Mouse (Mus musculus) fibroblast of lung, adult 2 months (primary cell): ENCODE measurements around the gene Fzr1.

Source experiments
- DNase-seq: peaks from one replicate; pipeline ENCODE4 v3.0.0-alpha.2; 2011; ENCODE audit warnings: low read depth

Fzr1 gene

DNA sequence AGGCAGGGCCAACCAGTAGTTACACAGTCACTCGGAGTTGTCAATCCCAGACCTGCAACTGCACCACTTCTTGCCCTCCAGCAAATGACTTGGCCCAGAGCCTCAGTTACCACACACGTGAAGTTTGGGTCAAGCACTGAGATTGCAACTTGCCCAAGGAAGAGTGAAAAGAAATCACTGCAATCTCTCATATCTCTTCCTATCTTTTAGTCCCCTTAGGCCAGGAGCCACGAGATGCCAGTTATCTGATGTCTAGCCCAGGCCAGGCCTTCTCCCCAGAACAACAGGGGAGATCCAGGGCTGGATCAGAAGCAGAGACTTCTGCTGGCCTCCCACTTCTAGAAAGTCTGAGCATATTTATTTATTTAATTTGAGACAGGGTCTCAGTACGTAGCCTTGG is 22.8 kb downstream of the Fzr1 start:
- DNase-seq = no peak

DNA sequence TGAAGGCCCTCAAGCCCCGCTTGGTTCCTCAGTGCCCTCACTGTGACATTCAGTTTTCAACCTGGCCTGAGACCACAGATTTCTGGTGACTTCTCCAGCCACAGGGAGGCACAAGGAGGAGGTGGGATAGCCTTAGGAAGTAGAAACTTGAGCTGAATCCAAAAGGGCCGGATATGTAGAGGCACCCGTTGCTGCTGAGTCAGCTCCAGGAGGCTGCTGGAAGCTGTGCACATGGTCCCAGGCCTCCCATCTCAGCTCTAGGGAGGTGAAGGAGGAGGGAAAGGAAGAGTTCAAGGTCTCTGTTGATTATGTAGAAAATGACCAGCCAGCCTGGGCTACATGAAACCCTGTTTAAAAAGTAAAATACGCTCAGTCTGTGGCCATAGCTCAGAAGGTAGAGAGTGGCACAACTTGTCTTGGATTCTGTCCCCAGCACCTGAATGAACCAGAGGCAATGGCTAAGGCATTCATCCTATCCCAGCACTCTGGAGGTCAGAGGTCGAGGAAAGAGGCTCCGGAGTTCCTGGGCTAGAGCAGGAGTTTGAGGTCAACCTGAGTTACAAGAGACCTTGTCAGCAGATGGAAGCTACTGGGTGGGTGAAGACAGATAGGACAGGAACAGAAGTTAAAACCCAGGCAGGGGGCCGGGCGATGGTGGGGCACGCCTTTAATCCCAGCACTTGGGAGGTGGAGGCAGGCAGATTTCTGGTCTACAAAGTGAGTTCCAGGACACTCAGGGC is 23.4 kb downstream of the Fzr1 start:
- no peak for DNase-seq

DNA sequence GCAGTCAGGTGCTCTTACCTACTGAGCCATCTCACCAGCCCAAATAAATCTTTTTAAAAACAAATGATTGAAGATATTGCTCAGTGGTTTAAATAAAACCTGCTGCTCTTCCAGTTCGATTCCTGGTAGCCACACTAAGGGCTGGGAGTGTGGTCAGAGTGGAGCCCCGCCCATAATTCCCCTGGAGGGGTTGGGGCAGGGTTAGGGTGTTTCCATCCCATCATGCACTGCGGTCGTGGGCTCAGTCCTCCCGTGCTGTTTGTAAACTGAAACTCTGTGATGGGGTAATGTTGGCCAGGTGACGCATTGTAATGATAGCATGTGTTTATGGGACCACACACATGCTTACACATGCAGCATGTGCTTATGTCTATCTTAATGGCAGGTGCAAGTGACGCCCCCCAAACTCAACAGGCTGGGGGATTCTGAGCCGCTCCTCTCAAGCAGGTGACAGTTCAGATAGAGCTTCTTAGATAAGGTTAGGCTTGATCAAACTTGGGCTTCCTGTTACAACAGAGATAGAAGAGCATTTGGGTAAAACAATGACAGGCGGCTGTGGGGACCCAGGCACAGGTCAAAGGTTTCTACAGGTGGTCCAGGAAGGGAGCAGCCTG is 26.5 kb downstream of the Fzr1 start:
- no peak for DNase-seq

DNA sequence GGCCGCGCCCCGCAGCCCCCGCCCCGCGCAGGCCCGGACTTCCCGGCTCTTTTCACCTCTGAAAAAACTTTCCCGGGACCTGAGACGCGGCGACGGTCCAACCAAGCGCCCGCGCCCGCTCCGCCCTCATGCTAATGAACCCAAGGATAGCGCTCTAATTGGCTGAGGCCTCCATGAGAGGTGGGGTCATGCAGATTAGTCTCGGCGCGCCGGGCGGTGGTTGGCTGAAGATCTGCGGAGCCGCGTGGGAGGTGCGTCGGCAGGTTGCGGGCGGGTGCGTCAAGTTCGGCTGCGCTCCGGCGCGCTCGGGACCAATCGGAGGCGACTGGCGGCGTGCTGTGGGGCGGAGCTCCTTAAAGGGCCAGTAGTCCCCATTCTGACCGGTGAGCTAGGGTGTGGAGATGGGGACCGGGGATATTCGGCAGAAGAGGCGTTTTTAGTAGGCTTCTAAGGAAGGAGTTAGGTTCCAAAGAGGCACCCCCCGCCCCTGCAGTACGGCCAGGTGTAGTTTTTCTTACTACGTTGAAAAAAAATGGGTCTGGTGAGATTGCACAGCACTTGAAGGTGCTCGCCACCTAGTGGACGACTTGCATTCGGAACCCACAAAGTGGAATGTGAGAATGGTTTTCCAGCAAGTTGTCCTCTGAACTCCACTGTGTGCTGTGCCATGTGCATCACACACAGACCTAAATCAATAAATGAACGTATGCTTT is 27.8 kb downstream of the Fzr1 start, which contains the start of gene Hmg20b:
Gene Hmg20b (minus strand): TSS at position 130 of the 713 bp plus-strand sequence.
- peak; percentile 98 for DNase-seq

DNA sequence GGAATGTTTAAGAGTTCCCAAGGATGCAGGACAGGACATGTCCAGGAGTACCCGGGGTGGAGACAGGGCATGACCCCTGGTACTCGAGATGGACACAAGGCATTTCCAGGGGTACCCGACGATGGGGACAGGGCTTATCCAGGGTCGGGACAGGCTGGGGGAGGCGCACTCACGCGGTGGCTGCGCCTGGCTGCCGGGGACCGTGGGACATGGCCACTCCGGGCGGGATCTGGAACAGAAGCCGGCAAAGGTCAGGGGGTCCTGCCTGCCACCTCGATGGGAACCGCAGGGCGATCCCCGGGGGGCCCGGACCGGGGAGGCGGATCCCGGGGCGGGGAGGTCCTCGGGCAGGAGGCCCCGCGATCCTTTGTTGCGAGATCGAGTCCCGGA is 28.4 kb downstream of the Fzr1 start:
- no peak for DNase-seq

DNA sequence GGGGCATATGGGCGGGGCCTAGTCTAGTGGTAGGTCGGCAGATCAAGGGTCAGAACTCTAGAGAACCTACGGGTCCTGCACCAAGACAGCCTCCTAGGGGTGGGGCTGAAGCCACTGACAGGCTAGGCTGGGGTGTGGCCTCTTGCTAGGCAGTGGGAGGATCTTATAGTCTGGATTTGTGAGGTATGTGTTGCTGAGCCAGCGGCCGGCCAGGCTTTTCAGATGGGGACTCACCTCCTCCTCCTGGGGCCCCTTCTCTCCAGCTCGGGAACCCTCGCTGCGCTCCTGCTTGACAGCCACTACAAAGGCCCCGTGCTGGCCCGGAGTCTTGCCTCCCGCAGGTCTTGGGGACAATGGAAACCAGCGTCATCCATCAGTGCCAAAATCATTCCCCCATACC is 29.2 kb downstream of the Fzr1 start:
- no peak for DNase-seq

DNA sequence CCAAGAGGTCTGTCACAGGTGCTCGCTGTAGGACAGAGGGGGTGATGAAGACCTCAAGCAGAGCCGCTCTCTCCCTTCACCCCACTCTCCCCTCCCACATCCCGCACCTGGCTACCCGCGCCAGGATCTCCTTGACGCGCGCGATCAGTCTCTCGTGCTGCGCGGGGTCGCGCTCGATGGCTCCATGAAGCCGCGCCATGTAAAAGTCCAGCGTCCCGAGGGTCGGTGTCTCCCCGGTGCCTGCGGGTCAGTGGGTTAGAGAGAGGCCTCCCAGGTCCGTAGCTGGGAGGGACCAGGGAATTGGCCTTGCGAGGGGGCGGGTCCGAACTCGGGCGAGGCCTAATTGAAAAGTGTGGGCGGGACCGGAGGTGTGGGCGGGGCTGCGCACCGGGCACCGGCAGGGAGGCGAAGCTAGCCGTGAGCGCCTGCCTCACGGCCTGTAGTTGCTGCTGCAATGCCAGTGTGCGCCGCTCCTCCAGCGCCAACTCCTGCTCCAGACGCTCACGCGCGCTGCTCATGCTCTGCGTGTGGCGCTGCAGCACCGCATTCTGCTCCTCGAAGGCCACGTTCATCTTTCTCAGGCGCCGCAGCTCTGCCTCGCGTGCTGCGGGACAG is 31.8 kb downstream of the Fzr1 start:
- DNase-seq = no peak

DNA sequence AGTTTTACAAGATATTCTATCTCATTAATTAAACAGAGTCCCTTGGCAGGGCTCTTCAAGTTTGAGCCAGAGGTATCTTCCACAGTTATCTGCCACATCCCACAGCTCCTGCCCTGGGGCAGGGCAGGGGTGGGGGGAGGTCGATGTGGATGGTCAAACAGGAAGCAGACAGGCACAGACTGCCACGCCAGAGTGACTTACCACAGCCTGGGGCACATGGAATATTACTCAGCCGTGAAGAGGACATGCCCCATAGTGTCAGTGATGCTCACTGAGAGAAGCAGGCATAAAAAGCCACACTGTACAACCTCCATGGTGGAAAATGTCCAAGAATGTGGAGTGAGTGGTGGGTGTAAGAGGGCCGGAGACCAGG is 33.2 kb downstream of the Fzr1 start:
- DNase-seq = no peak

DNA sequence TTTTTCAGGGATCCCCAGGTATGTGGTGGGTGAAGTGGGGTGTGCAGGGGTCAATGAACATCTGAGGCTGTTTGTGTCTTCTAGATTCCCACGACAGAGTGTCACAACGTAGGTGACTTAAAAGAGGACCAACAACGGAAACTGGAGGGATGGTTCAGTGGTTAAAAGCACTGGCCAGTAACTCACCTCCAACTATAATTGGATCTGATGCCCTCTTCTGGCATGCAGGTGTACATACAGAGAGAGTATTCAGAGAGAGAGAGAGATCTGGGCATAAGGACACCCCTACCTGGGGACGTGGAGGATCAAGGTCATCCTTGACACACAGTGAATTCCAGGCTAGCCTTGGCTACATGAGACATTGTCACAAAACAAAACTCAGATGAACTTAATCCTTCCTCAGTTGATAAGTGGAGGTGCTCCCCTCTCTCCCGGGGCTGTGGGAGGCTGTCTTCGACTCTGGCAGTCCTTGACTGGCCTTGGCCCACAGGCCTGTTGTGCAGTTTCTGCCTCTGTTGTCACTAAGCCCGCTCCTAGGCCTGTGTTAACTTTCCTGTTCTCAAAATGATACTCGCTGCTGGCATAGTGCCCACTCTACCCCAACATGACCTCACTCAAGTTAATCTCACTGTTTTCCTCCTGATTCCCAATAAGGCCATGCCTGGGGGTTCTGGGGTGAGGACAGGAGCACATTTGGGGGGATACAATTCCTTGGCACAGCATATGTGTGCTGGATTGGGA is 33.7 kb downstream of the Fzr1 start:
- no peak for DNase-seq

DNA sequence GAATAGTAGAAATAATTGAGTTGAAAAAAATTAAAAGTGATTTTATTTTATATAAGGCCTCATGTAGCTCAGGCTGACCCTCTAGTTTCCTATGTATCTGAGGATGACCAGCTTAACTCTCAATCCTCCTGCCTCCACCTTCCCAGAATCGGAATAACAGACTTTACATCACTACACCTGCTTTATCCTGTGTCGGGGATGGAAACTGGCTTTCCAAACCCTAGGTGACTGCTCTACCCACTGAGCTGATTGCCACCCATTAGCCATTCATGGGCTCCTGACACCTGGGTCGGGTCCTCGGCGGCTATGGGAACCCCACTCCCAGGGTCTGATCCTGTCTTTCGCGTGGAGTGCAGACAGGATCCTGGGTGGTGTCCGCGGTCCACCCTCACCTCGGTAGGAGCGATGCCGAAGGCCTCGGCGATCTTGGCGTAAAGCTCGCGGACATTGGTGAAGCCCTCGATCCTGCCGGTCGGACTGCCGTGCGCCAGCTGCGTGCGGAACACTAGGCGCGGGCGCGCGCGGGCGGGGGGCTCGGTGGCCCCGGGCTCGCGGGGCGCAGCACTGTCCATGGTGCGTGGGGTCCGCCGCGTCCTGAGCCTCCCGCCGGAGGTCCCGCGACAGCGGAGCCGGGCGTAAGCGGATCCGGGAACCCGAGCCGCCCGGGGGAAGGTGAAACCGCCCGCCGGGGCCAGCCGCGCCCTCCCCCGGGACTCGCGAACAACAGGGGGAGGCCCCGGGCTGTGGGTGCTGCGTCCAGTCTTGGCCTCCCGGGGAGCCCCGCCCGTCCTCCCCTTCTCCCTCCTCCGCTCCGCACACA is 35.4 kb downstream of the Fzr1 start, which contains the start of gene Gipc3:
Gene Gipc3 (minus strand): TSS at position 581 of the 820 bp plus-strand sequence.
- DNase-seq = no peak

DNA sequence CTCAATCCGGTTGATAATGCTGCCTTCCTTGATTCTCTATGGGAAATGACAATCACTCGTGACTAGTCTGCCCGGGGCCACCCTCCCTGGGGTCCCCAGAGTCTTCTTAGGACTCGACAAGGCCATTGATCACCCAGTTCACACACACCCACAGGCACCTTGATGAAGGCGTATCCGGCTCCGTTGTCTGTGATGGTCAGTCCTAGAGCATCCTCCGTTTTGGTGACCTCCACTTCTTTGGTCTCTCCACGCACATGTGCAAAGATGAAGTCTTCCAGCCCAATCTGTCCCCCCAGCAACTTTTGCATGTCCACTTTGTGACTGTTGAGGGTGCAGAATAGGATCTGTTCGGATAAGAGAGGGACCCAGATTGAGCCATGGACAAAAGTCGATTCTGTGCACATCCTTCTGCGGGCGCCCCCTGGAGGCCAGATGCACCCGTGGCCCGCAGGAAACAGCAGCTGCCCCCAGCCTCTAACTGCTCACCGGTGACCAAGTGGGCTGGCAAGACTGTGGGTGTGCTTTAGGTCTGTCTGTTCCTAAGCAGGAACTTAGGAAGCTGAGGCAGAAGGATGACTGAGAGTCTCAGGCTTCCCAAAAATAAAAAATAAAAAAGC is 36.9 kb downstream of the Fzr1 start:
- DNase-seq = no peak

DNA sequence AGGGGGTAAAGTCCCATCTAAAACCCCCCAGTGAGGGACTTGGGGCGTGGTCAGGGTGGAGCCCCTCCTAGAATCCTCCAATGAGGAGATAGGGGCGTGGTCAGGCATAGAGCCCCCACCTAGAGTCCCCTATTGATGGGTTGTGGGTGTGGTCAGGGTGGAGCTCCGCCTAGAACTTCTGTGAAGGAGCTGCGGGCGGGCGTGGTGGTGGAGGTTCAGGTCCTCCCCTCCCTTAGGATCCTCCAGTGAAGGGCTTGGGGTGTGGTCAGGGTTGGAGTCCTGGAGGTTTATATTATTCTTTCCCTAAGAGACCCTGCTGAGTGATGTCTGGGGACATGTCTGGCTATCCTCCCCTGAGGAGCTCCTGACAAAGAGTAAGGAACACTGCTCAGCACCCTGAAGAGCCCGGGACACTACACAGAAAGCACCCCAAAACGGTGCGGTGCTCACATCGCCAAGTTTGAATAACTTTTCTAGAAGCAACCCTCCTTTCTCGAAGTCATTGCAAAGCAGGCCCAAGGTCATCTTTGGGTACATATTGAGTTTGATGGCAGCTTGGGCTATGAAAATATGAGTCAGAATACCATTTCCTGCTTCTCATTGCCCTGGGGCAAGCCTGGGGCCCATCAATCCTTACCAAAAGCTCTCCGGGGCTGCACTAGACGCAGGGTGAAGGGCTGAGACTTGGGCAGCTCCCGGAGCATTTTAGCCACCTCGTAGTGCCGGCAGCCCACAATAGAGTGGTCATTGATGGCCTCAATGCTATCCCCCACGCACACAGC is 37.6 kb downstream of the Fzr1 start:
- no peak for DNase-seq

DNA sequence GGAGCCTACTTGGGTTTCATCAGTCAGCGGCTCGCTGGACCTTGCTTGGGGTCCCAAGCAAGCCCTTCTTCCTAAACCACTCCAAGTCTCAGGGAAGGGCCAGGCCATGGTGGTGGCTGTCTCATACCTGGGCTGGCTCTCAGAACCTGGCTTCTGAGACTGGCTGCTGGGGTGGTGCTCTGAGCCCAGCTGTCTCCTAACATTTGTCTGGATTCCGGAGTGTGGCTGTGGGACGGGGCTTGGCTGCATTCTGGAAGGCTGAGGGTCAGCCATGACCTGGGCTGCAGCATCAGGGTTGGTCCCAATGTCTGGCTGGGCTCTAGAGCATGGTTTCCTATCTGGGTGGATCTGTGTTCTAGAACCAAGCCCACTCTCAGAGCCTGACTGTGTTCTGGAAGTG is 41.8 kb downstream of the Fzr1 start:
- DNase-seq = no peak

DNA sequence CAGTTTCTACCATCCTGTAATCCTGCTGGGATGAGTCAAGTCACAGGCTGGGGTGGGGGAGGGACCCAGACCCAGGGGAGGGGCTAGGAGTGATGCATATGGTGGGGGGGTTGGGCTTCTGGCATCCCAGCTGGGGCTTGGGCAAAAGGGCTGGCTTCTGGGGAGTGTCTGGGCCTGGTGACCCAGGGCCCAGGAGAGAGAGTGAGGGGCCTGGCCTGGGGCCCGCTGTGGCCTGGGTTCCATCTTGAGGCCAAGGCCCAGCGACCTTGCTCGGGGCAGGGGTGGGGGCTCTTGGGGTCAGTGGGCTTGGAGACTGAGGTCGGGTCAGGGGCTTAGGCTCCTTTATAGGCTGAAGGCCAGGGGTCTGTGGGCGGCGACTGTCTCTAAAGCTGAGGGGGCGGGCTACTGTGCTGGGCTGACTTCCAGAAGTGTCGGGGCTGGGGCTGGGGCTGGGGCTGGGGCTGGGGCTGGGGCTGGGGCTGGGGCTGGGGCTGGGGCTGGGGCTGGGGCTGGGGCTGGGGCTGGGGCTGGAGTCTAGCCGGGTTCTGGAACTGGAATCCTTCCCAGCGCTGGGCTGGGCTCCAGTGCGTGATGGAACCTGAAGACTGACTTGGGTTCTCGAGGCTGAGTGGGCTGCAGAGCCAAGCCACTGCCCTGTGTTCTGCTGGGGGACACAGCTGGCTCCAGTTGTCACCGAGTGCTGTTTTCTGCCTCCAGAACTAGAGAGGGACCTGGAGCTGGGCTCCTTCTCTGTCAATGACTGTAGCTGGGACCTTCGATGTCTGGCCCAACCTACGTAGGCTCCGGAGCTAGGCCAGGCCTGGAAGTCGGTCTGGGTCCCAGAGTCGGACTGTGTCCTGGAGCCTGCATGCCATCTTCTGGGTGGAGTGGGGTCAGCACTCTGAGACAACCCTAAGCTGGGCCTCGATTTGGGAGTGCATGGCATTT is 42.6 kb downstream of the Fzr1 start:
- no peak for DNase-seq

DNA sequence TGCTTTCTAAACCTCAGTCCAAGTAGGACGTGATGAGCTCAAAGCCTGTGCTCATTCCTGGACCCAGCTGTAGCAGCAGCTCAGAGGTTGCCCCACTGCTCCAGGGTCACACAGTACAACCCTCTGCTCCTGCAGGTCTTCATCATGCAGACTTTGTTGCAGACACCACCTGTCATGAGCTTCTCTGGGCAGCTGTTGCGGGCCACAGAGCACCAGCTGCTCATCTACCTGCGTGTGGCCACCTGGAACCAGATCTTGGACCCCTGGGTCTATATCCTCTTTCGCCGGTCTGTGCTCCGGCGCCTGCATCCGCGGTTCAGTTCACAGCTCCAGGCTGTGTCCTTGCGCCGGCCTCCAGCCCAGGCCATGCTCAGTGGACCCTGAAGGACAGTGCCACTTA is 44.0 kb downstream of the Fzr1 start:
- no peak for DNase-seq

DNA sequence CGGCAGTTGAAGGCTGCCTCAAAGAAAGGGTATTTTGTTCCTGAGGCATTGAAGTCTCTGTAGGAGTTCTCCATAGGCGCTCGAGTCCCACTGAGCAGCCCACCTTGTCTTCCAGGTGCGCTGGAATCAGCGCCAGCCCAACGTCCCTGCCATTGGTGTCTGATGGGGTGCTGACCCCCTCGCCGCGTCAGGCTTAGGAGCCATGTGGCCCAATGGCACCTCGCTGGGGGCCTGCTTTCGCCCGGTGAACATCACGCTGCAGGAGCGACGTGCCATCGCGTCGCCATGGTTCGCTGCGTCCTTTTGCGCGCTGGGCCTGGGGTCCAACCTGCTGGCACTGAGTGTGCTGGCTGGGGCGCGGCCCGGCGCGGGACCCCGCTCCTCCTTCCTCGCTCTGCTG is 46.0 kb downstream of the Fzr1 start:
- DNase-seq = no peak

DNA sequence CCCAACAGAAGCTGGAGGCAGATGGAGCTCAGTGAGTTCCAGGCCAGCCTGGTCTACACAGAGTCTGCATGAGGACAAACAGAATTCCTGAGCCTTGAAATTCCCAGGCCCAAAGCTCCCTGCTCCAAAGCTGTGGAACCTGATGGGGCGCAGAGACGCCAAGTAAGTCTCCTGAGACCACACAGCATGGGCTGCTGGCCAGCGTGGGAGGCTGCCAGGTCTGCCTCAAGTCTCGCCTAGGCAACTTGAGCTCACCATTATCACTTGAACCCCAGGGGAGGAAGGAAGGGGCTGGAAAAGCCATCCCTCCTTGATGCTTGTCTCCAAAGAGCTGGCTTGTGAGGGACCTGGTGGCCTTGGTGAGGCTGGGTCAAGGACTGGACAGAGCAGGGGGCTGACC is 48.3 kb downstream of the Fzr1 start:
- DNase-seq = no peak

DNA sequence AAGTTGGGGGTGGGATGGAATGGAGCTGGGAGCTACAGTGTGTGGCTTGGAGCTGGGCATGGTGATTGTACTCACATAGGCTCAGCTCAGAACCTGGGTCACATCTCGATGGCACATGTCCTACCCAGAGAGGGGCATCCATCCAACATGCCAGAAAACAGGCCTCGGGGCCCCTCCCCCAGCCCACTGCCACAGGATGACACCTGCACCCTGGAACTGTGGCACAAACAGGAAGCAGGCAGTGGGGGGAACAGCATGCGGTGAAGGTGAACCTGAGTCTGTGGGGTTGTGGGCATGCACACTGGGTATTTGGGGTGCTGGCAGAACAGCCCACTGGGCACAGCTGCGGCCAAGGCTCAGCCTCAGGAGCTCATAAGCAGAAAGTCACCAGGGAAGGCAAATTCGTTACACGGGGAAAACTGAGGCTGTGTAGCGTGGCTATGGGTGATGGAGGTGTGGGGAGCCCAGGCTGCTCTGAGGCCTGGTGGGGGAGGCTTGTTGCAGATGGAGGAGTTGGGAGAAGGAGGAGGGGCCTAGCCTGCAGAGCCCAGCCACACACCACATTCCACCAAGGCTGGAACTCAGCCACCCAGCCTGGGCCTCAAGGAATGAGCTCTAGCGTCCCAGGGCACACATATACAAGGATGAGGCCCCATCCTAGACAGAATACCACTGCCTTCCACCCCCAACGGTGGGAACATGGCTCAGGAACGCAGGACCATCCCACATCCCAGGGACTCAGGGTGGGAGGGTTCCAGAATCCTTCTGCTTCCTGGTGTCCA is 48.9 kb downstream of the Fzr1 start:
- peak; percentile 46 for DNase-seq
